Mouse (Mus musculus) cerebellum, adult 2 months (tissue): ENCODE data around the gene Itgb5.

Experiments
- CTCF ChIP-seq: fragments of 200-500 bp; IDR thresholded peaks from 2 replicates; pipeline ENCODE4 v1.5.1; 2011; ENCODE audit warnings: low read depth, mild to moderate bottlenecking, control low read depth, low read length, moderate library complexity, borderline replicate concordance; ENCODE audit not compliant: insufficient read depth
- POLR2A ChIP-seq: fragments of 200-500 bp; IDR thresholded peaks from 2 replicates; pipeline ENCODE4 v1.6.1; 2011; ENCODE audit warnings: low read length, control low read depth, borderline replicate concordance; ENCODE audit not compliant: insufficient read depth

DNA sequence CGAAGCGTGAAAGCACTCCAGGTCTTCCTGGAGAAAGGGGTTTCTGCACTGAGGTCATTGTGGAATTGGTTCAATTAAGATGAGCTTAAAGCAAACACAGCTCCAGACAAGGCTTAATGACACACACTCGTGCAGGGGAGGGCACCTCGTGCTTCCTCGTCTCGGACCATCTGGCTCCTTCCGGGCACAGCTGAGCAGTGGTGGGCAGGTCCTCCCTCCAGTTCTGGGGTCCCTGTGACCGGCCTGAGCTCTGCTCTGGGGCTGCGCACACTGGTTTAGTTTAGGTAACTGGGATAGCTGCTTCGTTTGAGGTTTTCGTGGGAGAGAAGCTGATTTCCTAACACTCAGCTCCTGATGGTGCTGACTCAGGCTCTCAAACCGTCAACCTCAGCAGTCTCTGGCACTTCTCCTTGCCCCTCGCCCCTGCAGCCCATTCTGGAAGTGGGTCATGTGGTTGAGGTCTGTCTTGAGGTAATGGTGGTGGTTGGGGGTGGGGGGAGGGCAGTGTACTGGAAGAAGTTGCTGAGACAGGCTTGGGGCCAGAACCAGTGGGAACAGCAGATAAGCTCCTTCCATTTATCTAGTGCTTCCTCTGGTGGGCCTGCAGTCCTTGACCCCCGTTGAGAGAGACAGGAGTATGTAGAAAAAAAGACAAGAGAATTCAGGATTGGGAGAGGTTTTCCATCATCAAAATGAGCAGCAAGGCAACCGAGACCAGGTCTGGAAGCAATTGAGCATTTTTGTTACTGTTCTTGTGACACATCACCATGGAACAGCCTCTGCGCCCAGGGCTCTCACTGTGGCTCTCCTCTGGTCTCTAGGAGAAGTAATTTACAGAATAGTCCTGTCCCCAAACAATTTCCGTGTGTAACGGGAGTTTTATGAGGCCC, 92.9 kb downstream of the Itgb5 start:
- TF ChIP-seq CTCF (no peak), POLR2A (no peak)
